Mouse (Mus musculus): Measurements from ENCODE around the gene Spata2. TPM values are rescaled to one million over a fixed set of nuclear protein-coding genes. Genes with fewer than 3 reads are reported as not detected.
A peak's percentile ranks its signal among the peaks of the same experiment; 100 is the strongest.

The Spata2 gene
- total and polyA plus RNA-seq, 2 experiments from 2014 or later: 27.6 to 39.2 TPM

- H3K4me1 ChIP-seq (ENCODE audit: insufficient read depth, low read length): no peaks in the 10 kb centered on the region
- peak; percentile 19 for DNase-seq (ENCODE audit: low spot score)
- no peak for ATAC-seq (ENCODE audit: low FRiP score)
Measured at GRCm38 (mm10) chr2:167456361-167457020, 36.2 kb downstream of the Spata2 start.

GRCm38 (mm10) chr2:167453814-167454213, 38.9 kb downstream of the Spata2 start:
- Histone ChIP-seq H3K4me3 (ENCODE audit: low read depth, low read length) (no peak overlapping the region), H3K36me3 (ENCODE audit: insufficient read depth, low read length) (peaks cover 48% of the 10 kb centered on the region), H3K27me3 (ENCODE audit: insufficient read depth, low read length) (no peaks in the 10 kb centered on the region), H3K27ac (ENCODE audit: low read depth, low read length) (no peak overlapping the region), H3K4me1 (ENCODE audit: insufficient read depth, low read length) (no peaks in the 10 kb centered on the region), H3K9me3 (ENCODE audit: low read length) (no peaks in the 10 kb centered on the region), H3K4me2 (ENCODE audit: low read depth, low read length, poor library complexity, severe bottlenecking) (no peak overlapping the region), H3K9ac (replicated peaks; ENCODE audit: low read length, poor library complexity, severe bottlenecking) (no peak overlapping the region)
- TF ChIP-seq CTCF (IDR thresholded peaks at IDR 0.05): no peak
- WGBS: 71% methylated on average over 3 of the region's 3 CpGs
- DNase-seq (ENCODE audit: low spot score): peak; percentile 42
- no peak for ATAC-seq (ENCODE audit: low FRiP score)

More at GRCm38 (mm10) chr2:167456361-167457020, 36.2 kb downstream of the Spata2 start:
- Histone ChIP-seq H3K4me2 (ENCODE audit: low read depth, low read length, poor library complexity, severe bottlenecking) (no peak overlapping the region), H3K4me3 (ENCODE audit: low read depth, low read length) (no peak overlapping the region), H3K27me3 (ENCODE audit: insufficient read depth, low read length) (no peaks in the 10 kb centered on the region), H3K9ac (replicated peaks; ENCODE audit: low read length, poor library complexity, severe bottlenecking) (no peak overlapping the region), H3K36me3 (ENCODE audit: insufficient read depth, low read length) (peaks cover 34% of the 10 kb centered on the region), H3K27ac (ENCODE audit: low read depth, low read length) (no peak overlapping the region), H3K9me3 (ENCODE audit: low read length) (no peaks in the 10 kb centered on the region)
- no peak for TF ChIP-seq CTCF (IDR thresholded peaks at IDR 0.05)
- 83% methylated on average over 5 of the region's 5 CpGs for WGBS

- no peaks in the 10 kb centered on the region for H3K4me1 ChIP-seq (ENCODE audit: insufficient read depth, low read length)
- H3K27me3 ChIP-seq (ENCODE audit: insufficient read depth, low read length): no peaks in the 10 kb centered on the region
- DNase-seq (ENCODE audit: low spot score) (no peak), ATAC-seq (ENCODE audit: low FRiP score) (no peak)
- no peak overlapping the region for H3K4me2 ChIP-seq (ENCODE audit: low read depth, low read length, poor library complexity, severe bottlenecking)
- no peak overlapping the region for H3K9ac ChIP-seq (replicated peaks; ENCODE audit: low read length, poor library complexity, severe bottlenecking)
- H3K36me3 ChIP-seq (ENCODE audit: insufficient read depth, low read length): peaks cover 54% of the 10 kb centered on the region
- WGBS: 92% methylated on average over 8 of the region's 8 CpGs
- no peak overlapping the region for H3K4me3 ChIP-seq (ENCODE audit: low read depth, low read length)
- TF ChIP-seq CTCF (IDR thresholded peaks at IDR 0.05): peak; percentile 45
- no peak overlapping the region for H3K27ac ChIP-seq (ENCODE audit: low read depth, low read length)
- no peaks in the 10 kb centered on the region for H3K9me3 ChIP-seq (ENCODE audit: low read length)
Measured at GRCm38 (mm10) chr2:167450647-167451046, 42.0 kb downstream of the Spata2 start.

GRCm38 (mm10) chr2:167449331-167450275, 43.1 kb downstream of the Spata2 start:
- H3K27ac ChIP-seq (ENCODE audit: low read depth, low read length): no peak overlapping the region
- no peak for TF ChIP-seq CTCF (IDR thresholded peaks at IDR 0.05)
- H3K9ac ChIP-seq (replicated peaks; ENCODE audit: low read length, poor library complexity, severe bottlenecking): no peak overlapping the region
- no peaks in the 10 kb centered on the region for H3K9me3 ChIP-seq (ENCODE audit: low read length)
- H3K27me3 ChIP-seq (ENCODE audit: insufficient read depth, low read length): no peaks in the 10 kb centered on the region
- WGBS: 90% methylated on average over 21 of the region's 21 CpGs
- DNase-seq (ENCODE audit: low spot score): no peak
- no peak for ATAC-seq (ENCODE audit: low FRiP score)
- peaks cover 50% of the 10 kb centered on the region for H3K36me3 ChIP-seq (ENCODE audit: insufficient read depth, low read length)
- H3K4me3 ChIP-seq (ENCODE audit: low read depth, low read length): no peak overlapping the region
- no peaks in the 10 kb centered on the region for H3K4me1 ChIP-seq (ENCODE audit: insufficient read depth, low read length)
- no peak overlapping the region for H3K4me2 ChIP-seq (ENCODE audit: low read depth, low read length, poor library complexity, severe bottlenecking)

- peaks cover 41% of the 10 kb centered on the region for H3K36me3 ChIP-seq (ENCODE audit: insufficient read depth, low read length)
- no peak overlapping the region for H3K9ac ChIP-seq (replicated peaks; ENCODE audit: low read length, poor library complexity, severe bottlenecking)
- H3K27ac ChIP-seq (ENCODE audit: low read depth, low read length): no peak overlapping the region
- 91% methylated on average over 8 of the region's 8 CpGs for WGBS
- H3K9me3 ChIP-seq (ENCODE audit: low read length): no peaks in the 10 kb centered on the region
- no peak for DNase-seq (ENCODE audit: low spot score)
- no peak for TF ChIP-seq CTCF (IDR thresholded peaks at IDR 0.05)
- H3K4me3 ChIP-seq (ENCODE audit: low read depth, low read length): no peak overlapping the region
- no peaks in the 10 kb centered on the region for H3K4me1 ChIP-seq (ENCODE audit: insufficient read depth, low read length)
- no peaks in the 10 kb centered on the region for H3K27me3 ChIP-seq (ENCODE audit: insufficient read depth, low read length)
- H3K4me2 ChIP-seq (ENCODE audit: low read depth, low read length, poor library complexity, severe bottlenecking): no peak overlapping the region
- no peak for ATAC-seq (ENCODE audit: low FRiP score)
Measured at GRCm38 (mm10) chr2:167447629-167448028, 45.1 kb downstream of the Spata2 start.

- Histone ChIP-seq H3K4me1 (ENCODE audit: insufficient read depth, low read length) (no peaks in the 10 kb centered on the region), H3K36me3 (ENCODE audit: insufficient read depth, low read length) (peaks cover 41% of the 10 kb centered on the region), H3K9ac (replicated peaks; ENCODE audit: low read length, poor library complexity, severe bottlenecking) (no peak overlapping the region), H3K9me3 (ENCODE audit: low read length) (no peaks in the 10 kb centered on the region), H3K27me3 (ENCODE audit: insufficient read depth, low read length) (no peaks in the 10 kb centered on the region), H3K27ac (ENCODE audit: low read depth, low read length) (no peak overlapping the region), H3K4me3 (ENCODE audit: low read depth, low read length) (no peak overlapping the region), H3K4me2 (ENCODE audit: low read depth, low read length, poor library complexity, severe bottlenecking) (no peak overlapping the region)
- 94% methylated on average over 7 of the region's 7 CpGs for WGBS
- TF ChIP-seq CTCF (IDR thresholded peaks at IDR 0.05): no peak
- DNase-seq (ENCODE audit: low spot score) (no peak), ATAC-seq (ENCODE audit: low FRiP score) (no peak)
Measured at GRCm38 (mm10) chr2:167447207-167447606, 45.5 kb downstream of the Spata2 start.

Measured in midbrain, postnatal 0 days (tissue).